Mouse (Mus musculus) gastrocnemius, adult 8-10 months (tissue): ENCODE data around the gene Cluap1. TPM values are rescaled to one million over a fixed set of nuclear protein-coding genes. Genes with fewer than 3 reads are reported as not detected.
A peak's percentile ranks its signal among the peaks of the same experiment; 100 is the strongest.

Experiments
- DNase-seq, 2 experiments: peaks; one replicate each; pipeline ENCODE4 v3.0.0; 2022; ENCODE audit warnings: low spot score in 2 of 2
- total RNA-seq, 4 experiments: library from RNA; stranded (reverse); gene quantifications; 2 replicates each; pipeline ENCODE4 v1.2.4; 2022

Cluap1 gene
- 1 to 10 TPM; 5.9 to 8.3 (median 7.1) TPM for total RNA-seq

GRCm38 (mm10) chr16:3908537-3909111, at the start of gene Cluap1, which contains the start of gene 1700037C18Rik:
Gene Cluap1 (plus strand): TSS chr16:3908801.
Gene 1700037C18Rik (minus strand): TSS chr16:3908689.
- DNase-seq = peak; percentile 91 to 93

GRCm38 (mm10) chr16:3859254-3859653, 49.3 kb upstream of the Cluap1 start:
- no peak for DNase-seq

GRCm38 (mm10) chr16:3871815-3872214, 36.8 kb upstream of the Cluap1 start:
- DNase-seq = no peak

DNA sequence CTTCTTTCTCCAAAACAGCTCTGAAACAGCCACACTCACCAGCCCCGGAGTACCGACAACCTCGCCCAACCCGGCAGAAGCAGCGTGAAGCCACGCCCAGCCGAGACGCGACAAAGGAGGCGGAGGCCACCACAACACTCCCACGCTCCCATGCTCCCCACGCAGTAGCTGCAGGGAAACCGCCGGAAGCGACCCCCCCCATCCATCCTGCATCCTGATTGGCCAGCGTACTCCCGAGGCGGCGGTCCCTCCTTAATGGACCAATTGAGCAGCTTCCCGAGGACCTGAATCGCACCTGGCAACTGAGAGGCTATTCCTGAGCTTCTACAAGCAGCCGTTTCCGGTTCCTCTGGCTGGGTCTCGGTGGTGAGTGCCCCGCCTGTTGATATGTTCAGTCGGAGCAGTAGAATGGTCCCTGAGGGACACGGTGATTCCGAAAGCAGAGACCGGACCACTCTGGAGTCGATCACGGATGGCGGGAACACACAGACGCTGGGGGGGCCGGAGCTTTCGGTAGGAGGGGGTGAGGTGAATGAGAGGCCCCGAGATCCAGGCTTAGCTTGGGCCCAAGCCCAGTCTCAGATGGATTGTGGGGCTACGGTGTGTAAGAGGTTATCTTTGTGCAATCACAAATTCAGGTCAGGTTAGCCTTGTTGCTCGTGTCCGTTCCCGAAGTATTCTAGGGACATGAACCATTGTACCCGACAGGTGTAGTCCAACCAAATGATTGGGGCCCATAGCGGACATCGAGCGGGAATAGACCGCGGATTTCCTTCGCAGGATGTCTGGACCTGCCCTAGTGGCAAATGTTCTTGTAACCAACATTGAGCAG, 36.2 kb upstream of the Cluap1 start, which contains the start of gene Naa60:
Naa60 (plus strand) TSS at position 160 of the 832 bp plus-strand sequence.
- peak; percentile 77 to 82 for DNase-seq

- DNase-seq = no peak
Observed at GRCm38 (mm10) chr16:3876346-3876745, 32.3 kb upstream of the Cluap1 start.

DNA sequence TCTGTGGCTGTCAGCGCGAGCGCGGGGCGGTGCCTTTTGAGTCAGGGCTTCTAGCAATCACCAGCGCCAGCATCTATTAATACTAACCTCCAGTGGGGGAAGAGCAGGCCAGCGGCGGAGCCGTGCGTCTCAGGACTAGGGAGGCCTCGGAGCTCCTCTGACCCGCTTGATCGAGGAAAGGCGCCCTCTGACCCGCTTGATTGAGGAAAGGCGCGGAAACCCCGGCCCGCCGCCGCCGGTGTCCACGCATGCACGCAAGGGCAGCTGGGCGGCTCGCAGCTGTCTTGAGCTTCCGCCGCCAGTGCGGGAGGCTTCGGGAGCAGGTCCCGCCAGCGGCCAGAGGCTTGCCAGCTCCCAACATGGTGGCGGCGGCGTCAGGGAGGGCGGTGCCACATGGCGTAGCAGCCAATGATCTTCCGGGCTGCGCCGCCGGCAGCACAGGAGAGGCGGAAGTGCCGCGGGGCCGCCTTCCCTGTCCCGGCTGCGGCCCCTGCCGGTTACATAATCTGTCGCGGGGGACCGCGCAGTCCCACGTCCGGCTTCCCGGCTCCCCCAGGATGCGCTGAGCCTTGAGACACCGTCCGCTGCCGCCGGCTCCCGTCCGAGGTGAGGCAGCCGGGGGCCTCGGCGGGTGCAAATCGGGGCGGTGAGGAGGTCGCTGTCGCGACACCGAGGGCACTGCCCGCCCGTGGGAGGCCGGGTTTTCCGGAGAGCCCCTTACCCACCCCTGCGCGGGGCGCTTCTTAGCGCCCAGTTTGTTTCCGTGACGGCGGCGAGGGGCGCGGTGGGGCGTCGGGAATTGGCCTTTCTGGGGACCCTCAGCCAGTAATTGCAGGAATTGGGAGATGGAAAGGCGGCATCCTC, 24.2 kb upstream of the Cluap1 start, which contains the start of the genes Zfp597 and Gm20695:
Zfp597 (minus strand) TSS at position 361 of the 864 bp plus-strand sequence.
Gm20695 (plus strand) TSS at position 448 of the 864 bp plus-strand sequence.
- DNase-seq = peak; percentile 86 to 93

GRCm38 (mm10) chr16:3885065-3885670, 23.4 kb upstream of the Cluap1 start:
- DNase-seq = no peak

- DNase-seq = no peak
Observed at GRCm38 (mm10) chr16:3891621-3892295, 16.8 kb upstream of the Cluap1 start.

DNA sequence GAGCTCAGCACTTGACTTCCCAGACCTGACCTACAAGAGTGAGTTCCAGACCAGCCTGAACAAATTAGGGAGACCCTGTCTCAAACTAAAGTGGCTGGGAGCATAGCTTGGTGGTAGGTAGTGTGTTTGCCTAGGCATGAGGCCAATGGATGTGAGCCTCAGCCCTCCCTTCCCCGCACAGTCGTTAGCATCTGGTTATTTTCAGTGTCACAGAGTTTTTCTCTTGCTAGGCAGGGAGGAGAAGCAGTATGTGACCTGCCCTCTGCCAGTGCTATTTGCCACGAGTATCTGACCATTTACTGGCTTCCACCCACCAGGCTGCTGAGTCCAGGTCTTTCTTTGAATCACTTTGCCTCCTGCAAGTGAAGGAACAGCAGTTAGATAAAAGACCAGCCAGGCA, 14.9 kb upstream of the Cluap1 start:
- no peak for DNase-seq

DNA sequence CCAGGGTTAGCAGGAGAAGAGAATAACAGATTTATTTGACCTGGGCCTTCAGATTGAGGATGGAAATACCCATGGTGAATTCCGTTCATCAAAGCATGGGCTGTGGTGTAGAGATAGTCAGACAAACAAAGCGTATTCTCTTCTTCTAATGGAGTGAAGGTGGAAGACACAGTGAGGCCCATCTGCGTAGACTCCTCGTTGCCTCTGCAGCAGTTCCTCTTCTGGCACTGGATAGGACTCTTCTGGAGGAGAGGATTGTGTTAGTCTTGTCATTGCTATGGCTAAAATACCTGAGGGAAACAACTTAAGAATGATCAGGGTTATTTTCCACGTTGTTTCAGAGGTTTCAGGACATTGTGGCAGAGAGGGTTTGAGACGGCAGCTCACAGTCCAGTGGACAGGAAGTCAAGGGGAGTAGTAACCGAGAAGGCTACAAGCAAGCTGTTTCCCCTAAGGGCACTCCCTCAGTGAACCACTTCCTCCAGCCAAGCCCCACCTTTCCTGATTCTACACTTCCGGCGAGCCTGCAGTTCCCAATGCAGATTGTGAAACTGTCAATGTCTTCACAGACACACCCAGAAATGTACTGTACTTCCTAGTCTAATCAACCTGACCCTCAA, 13.3 kb upstream of the Cluap1 start:
- DNase-seq = no peak

- no peak for DNase-seq
Observed at GRCm38 (mm10) chr16:3896046-3896445, 12.6 kb upstream of the Cluap1 start.

- no peak for DNase-seq
Observed at GRCm38 (mm10) chr16:3896553-3896952, 12.0 kb upstream of the Cluap1 start.

DNA sequence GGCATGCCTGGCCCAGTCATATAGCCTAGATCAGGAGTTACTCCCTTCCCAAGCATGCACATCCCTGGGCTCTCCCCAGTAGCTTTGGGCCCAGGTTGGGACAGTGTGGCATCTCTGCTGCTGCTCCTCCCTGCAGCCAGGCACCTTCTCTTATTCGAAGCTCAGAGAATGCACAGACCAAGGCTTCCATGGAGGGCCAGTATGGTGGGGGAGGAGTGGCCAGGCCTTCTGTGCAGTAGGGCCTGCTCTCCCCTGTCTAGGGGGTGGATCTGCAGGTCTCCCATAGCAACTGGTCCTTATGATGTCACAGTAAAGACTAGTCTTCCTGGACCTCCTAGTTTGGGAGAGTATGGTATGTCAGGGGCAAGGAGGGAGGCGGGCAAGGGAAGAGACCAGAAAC, 1.1 kb upstream of the Cluap1 start:
- no peak for DNase-seq

DNA sequence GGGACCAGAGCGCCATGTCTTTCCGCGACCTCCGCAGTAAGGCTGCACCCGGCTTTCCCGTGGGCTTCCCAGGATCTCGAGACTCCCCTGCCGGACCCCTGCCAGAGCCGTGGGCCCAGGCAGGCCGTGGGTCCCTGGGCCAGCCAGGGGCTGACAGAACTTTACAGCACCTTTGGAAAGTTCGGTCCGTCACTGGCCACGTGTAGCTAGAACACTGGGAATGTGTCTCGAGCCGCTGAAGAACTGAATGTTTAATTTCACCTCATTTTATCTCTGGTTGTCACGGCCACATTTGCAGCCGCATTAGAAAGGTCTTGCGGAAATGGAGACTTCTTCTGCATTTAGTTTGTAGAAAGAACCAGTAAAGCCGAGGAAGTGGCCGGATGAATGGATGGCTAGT, 517 bp downstream of the Cluap1 start:
- no peak for DNase-seq

DNA sequence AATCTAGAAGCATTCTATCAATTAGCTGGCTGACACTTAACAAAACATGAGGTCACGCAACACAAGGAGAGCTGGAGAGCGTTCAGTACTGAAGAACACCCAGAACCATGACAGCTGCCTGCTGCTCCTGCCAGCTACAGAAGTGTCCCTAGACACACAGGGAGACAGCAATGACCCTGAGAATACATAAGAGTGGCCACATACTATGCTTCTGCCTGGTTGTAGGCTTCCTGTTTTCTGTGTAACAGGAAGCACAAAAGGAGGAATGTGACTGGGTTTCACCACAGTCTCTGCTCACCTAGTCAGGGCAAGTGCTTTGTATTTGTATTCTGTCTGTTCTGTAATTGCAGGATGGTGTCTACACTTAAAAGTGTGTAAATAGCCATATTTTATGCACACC, 12.2 kb downstream of the Cluap1 start:
- DNase-seq = no peak

- no peak for DNase-seq
Observed at GRCm38 (mm10) chr16:3923515-3923914, 14.9 kb downstream of the Cluap1 start.

DNA sequence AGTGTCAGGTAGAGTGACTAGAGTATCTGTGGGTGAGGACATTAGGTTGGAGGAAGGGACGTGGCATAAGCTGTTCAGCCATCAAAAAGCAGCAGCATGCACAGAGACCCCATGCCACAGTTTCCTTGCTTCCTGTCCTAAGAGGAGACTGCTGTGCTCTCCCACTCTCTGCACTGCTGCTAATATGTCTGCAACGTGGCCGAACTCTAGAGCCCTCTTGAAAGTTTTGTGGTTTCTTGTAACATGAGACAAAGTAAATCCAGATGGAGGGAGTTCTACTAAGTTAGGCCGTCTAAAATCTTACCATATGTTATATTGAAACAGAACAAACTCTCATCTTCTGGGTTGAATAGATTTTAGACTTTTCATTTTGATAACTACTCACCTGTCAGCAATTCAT, 15.4 kb downstream of the Cluap1 start:
- no peak for DNase-seq

DNA sequence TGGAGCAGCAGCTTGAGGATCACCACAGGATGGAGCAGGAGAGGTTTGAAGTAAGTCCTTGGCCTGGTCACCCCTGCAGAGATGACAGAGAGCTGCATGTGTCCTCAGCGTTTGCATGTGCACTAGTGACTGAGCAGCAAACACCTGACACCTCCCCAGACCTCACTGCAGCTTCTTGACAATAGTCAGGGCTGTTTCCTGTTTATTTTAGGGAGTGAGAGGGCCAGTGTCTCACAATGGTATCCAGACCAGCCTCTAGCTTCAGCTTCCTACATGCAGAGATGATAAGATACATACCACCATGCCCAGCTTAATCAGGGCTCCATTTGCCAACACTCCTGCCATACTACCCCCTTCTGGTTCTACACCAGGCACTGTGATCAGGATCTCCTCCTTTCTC, 20.0 kb downstream of the Cluap1 start:
- DNase-seq = no peak

DNA sequence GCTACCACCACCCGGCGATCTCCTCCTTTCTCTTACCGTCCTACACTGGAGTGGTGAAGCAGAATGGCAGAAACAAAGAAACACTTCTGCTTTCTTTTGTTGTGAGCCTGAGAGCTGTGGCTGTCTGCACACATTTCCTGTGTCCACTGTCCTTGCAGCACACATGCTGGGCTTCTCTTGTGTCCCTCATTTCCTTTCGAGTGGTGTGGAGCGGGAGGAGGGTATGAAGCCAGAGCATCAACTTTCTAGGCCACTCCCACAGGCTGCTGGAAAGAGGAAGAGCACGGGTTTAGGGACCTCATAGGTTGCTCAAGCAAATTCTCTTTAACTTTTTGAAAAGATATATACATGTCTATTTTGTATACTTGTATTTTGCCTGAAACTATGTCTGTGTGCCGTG, 20.6 kb downstream of the Cluap1 start:
- DNase-seq = no peak

DNA sequence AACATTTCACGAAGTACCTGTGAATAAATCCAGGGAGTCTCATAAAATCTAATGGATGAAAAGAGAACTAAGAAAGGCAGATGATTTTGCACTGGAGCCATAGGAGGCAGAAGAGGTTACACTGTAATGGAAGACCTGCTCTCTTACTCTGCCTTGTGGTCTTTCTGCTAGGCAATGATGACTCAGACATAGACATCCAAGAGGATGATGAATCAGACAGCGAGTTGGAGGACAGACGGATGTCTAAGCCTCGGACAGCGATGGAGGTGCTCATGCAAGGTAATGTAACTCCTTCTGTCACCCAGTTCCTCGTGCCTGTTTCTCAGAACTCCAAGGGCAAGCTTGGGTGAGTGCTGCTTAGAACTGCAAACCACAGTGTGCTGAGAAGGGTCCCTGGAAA, 24.9 kb downstream of the Cluap1 start:
- no peak for DNase-seq
